Mouse (Mus musculus) liver, adult 2 months (tissue): ENCODE results near the gene Trim16.

Experiments
- CTCF ChIP-seq: fragments of 200-500 bp; IDR thresholded peaks from 2 replicates; pipeline ENCODE4 v1.5.1; 2011; ENCODE audit warnings: low read depth, low read length, control low read depth
- POLR2A ChIP-seq: fragments of 200-500 bp; IDR thresholded peaks from 2 replicates; pipeline ENCODE4 v1.6.1; 2011; ENCODE audit warnings: low read length, control low read depth; ENCODE audit not compliant: insufficient read depth; ENCODE audit errors: extremely low read depth

GRCm38 (mm10) chr11:62875696-62876095 lies 55.7 kb downstream of the Trim16 start:
- TF ChIP-seq POLR2A: no peak
- TF ChIP-seq CTCF: no peak
